Mouse (Mus musculus) testis, postnatal 14 days (tissue): Measurements from ENCODE around the gene D430042O09Rik.
"Not testable (repeated sequence)": the region's sequence is repeated elsewhere in the genome, so short reads cannot be mapped to it uniquely, and the experiment has no call there.

ENCODE experiments used
- DNase-seq: peaks from one replicate; pipeline ENCODE4 v3.0.0; 2021; ENCODE audit warnings: low spot score

D430042O09Rik gene

DNA sequence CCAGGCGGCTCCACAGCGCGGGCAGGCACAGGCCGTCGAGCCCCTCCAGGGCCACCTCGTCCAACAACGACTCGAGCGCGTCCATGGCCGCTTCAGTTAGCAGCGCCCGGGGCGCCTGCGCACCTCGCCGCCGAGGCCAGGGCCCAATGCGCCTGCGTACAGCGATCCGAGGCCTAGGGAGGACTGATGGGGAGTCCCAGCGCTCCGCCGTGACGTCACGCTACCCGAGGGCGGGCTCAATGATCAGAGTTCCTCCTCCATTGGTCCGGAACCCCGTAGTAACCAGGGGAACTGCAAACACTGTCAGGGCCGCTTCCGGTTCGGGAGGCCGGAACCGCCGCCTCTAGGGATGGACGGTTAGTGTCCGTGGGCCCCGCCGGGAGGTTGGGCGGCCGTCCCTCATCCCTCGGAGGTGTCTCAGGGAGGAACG is at the start of gene D430042O09Rik, which contains the start of gene Gtf3c1:
Gene D430042O09Rik, plus strand, starts transcription at position 296 of the 430 bp plus-strand sequence.
Gene Gtf3c1, minus strand, starts transcription at position 188 of the 430 bp plus-strand sequence.
- DNase-seq: peak; percentile 100

DNA sequence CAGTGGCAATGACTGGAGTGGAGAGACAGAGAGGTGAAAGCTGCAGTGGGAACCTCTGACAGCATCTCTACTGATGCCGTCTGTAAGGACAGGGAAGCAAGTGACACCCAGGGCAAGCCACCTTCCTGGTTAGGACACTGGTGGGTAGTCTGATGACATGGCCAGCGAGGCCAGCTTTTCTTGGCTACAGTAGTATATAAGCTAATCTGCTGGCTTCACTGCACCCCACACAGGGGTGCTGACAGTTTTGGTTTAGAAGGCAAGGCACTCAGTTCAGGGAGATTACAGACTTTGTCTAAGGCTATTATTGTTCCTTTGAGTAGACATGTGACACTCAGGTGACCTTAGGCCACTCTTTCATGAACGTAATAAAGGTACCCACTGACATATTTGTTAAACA is 44.0 kb upstream of the D430042O09Rik start:
- DNase-seq: no peak

DNA sequence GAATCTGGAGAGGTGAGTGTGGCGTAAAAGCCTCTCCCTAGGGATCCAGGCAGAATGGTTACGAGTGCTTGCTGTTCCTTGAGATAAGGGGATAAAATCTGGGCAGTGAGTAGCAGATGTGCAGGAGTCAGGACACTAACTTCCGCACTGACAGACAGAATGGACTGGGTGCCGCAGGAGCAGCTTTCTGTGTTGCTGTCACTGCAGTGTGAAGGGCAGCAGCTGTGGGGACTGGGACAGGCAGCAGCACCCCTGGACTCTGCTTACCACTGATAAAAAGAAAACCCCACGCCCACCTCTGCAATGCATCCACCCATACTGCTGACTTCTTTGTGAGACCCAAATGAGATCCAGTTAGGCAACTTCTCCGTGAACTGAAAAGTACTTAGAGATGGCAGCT is 36.8 kb upstream of the D430042O09Rik start:
- peak; percentile 19 for DNase-seq

- no peak for DNase-seq
Measured at GRCm38 (mm10) chr7:125671396-125671795, 36.3 kb upstream of the D430042O09Rik start.

- no peak for DNase-seq
Measured at GRCm38 (mm10) chr7:125674916-125675315, 32.8 kb upstream of the D430042O09Rik start.

GRCm38 (mm10) chr7:125678756-125679155 is 28.9 kb upstream of the D430042O09Rik start:
- DNase-seq: no peak

GRCm38 (mm10) chr7:125679936-125680335 is 27.8 kb upstream of the D430042O09Rik start:
- DNase-seq: no peak

DNA sequence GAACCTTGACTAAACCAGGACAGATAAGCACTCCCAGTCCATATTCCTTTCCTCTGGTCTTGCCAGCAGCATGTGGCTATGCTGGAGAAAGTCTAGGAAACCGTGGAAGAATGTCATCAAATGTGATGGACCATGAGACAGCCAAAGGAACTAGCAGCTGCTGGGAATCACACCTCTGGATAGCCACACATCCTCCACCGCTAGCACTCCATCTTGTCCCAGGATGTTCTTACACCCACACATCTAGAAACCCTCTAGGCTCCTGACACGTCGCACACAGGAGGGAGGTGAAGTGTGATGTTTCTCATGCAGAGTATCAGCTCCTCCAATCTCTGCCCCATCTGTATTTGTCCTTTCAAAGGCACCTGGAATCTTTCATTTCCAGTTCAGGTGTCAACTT is 17.2 kb upstream of the D430042O09Rik start:
- no peak for DNase-seq

- no peak for DNase-seq
Measured at GRCm38 (mm10) chr7:125694056-125694455, 13.6 kb upstream of the D430042O09Rik start.

DNA sequence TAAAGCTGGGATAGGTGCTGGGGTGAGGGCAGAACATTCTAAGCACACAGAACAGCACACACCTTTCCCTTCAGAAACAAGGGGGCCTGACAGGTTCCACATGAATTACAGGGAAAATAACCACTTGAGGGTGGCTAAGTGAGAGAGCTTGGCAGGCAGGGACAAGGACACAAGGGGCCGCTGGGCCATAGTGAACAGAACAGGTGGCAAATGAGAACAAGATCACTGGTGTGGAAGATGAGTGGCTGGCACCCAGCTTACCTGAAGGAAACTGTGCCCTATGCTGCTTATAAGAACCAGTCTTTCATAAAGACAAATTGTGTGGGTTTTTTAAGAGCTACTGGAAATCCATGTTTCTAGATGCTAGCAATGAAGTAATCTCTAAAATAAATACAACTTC is 4.9 kb upstream of the D430042O09Rik start:
- no peak for DNase-seq

DNA sequence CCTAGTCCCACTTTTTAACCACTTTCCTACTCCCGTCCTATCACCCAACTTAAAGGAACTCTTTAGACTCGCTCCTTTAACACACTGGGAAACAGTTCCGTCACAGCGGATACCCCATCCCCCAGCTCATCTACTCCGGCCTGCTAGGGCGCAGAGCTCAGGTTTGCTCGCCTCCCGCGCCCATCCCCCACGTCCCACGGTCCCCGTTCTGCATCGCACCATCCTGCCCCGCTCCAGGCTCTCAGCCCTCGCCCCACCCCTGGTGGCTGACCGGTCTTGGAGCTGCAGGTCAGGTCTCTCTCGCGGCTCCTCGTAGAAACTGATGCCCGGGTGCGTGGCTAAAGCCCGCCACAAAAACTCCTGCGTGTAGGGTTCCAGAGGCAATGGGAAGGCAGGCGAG is 502 bp upstream of the D430042O09Rik start:
- DNase-seq: peak; percentile 85

GRCm38 (mm10) chr7:125708100-125708499 is 412 bp downstream of the D430042O09Rik start:
- no peak for DNase-seq

- DNase-seq: not testable (repeated sequence)
Measured at GRCm38 (mm10) chr7:125713542-125714055, 5.9 kb downstream of the D430042O09Rik start.

GRCm38 (mm10) chr7:125714803-125715202 is 7.1 kb downstream of the D430042O09Rik start:
- DNase-seq: no peak

- no peak for DNase-seq
Measured at GRCm38 (mm10) chr7:125716724-125717123, 9.0 kb downstream of the D430042O09Rik start.

DNA sequence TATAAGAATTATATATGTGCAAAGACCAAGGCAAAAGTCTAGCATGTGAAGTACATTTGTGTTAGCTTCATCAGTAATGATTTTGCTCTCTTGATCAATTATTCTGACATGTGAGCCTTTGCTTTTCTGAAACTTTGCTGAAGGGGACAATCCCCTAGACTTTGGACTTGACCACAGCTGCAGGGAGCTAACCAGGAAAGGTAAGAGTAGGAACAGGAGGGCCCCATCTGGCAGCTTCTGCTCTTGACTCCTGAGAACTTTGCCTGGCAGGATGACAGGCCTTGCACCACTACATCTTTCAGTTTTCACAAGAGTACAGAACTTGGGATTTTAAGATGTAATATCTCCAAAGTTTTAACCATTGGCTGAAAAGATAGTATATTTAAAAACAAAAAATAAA is 9.9 kb downstream of the D430042O09Rik start:
- no peak for DNase-seq

- DNase-seq: no peak
Measured at GRCm38 (mm10) chr7:125720370-125720769, 12.7 kb downstream of the D430042O09Rik start.

DNA sequence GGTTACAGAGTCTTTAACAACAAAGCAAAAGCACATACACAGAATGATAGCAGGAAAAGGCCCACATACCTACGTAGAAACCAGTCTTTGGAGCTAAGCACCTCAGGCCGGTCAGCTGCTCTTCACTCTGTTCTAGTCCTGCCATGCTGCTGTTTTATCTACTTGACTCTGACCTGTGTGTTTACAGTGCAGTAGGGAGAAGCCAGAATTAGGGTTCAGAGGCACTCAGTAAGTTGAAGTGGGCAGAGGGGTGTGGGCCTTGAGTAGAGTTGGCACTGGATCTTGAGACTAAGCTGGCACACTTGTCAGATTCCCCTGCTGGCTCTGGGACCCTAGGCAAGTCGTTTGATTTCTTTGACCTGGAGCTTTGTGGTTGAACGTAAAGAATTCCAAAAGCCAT is 13.3 kb downstream of the D430042O09Rik start:
- DNase-seq: no peak

GRCm38 (mm10) chr7:125722127-125722526 is 14.4 kb downstream of the D430042O09Rik start:
- DNase-seq: no peak

GRCm38 (mm10) chr7:125723189-125723972 is 15.7 kb downstream of the D430042O09Rik start:
- DNase-seq: no peak

GRCm38 (mm10) chr7:125731679-125732078 is 24.0 kb downstream of the D430042O09Rik start:
- DNase-seq: no peak

DNA sequence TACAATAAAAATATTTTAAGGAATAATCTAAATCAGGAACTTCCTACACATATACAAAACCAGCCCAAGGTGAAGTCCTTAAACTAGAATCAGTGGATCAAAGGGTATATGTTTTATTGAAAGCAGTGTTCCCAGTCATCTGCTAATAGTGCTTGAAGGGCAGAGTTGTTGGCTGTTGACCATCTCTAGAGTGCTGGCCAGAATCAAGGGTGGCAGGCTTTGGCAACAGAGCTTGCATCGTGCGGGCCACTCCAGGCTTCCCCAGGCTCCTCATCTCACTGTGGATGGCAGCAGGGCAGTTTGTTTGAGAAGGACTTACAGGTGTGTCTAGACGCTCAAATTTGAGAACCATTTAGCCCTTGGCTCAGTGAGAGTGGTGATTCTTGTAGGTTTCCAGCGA is 26.1 kb downstream of the D430042O09Rik start:
- no peak for DNase-seq

DNA sequence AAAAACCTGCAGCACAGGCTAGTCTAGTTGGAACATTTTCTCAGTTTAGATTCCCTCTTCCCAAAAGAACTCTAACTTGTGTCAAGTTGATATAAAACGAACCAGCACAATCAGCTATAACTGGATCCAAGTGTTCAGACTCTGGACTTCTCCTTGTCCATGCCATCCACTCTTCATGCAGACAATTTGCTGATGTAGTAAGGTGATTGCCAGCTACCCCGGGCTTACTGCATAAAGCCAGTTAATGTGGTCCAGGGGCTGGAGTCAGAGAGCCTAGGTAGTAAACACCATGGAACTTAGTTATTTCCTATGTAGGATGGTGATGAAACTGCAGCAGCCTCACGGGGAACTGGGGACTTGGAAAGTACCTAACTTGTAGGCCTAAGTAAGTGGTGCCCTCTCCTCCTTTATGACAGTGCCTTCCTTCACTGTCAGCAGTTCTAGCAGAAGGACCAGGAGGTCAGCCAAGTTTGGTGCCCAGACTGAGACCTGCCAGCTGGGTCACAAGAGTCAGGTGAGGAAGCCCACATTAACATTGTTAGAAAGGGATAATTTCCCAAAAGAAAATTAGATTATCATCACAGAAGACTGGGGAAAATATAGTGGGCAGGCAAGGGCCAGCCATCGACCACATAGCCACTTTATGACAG is 28.8 kb downstream of the D430042O09Rik start:
- DNase-seq: no peak
